Mouse (Mus musculus) cortical plate, adult 2 months (tissue): ENCODE results near the gene Kiss1r. TPM values are rescaled to one million over a fixed set of nuclear protein-coding genes. Genes with fewer than 3 reads are reported as not detected.

Experiments
- H3K27ac ChIP-seq: fragments of 200-500 bp; 2 replicates; pipeline ENCODE4 v1.5.1; 2012; ENCODE audit warnings: low read length, control low read depth, inconsistent platforms; ENCODE audit not compliant: insufficient read depth
- H3K4me1 ChIP-seq: fragments of 200-500 bp; 2 replicates; pipeline ENCODE4 v1.6.1; 2011; ENCODE audit warnings: low read length; ENCODE audit not compliant: control insufficient read depth, insufficient read depth
- H3K4me3 ChIP-seq: fragments of 200-500 bp; 2 replicates; pipeline ENCODE4 v1.5.1; 2011; ENCODE audit warnings: mild to moderate bottlenecking, low read length, control low read depth; ENCODE audit not compliant: insufficient read depth
- CTCF ChIP-seq: fragments of 200-500 bp; IDR thresholded peaks from 2 replicates; pipeline ENCODE4 v1.5.1; 2011; ENCODE audit warnings: mild to moderate bottlenecking, control low read depth, low read length; ENCODE audit not compliant: insufficient read depth; ENCODE audit errors: extremely low read depth
- POLR2A ChIP-seq: fragments of 200-500 bp; IDR thresholded peaks from 2 replicates; pipeline ENCODE4 v1.6.1; 2011; ENCODE audit warnings: mild to moderate bottlenecking, low read length, control low read depth; ENCODE audit not compliant: insufficient read depth; ENCODE audit errors: extremely low read depth
- polyA plus RNA-seq: library from polyadenylated mRNA; depleted of rRNA; stranded (reverse); fragments of >200 nt; gene quantifications from 2 replicates; pipeline ENCODE4 v1.2.3, GENCODE M21; 2012; rRNA removed

Gene Kiss1r
- 12.1 and 12.5 TPM in 2 replicates for polyA plus RNA-seq

GRCm38 (mm10) chr10:79916808-79917531 is at the start of gene Kiss1r:
Kiss1r (plus strand) TSS chr10:79916971.
- H3K27ac ChIP-seq, result peak within 1 kb of the TSS; percentile 94
- peaks cover 5% of the 10 kb centered on the region for H3K4me1 ChIP-seq
- H3K4me3 ChIP-seq, result peak within 1 kb of the TSS; percentile 95
- TF ChIP-seq POLR2A (peak; percentile 79), CTCF (no peak)

- Histone ChIP-seq H3K27ac (no peak overlapping the region), H3K4me3 (no peak overlapping the region), H3K4me1 (no peaks in the 10 kb centered on the region)
- TF ChIP-seq POLR2A, result no peak
- TF ChIP-seq CTCF, result no peak
Measured at GRCm38 (mm10) chr10:79871845-79872244, 44.9 kb upstream of the Kiss1r start.

- Histone ChIP-seq H3K27ac (no peak overlapping the region), H3K4me3 (peak overlapping the region; percentile 86; the same call in 1 of the 2 replicates), H3K4me1 (no peaks in the 10 kb centered on the region)
- TF ChIP-seq CTCF (no peak), POLR2A (no peak)
Measured at GRCm38 (mm10) chr10:79872862-79873261, 43.9 kb upstream of the Kiss1r start.

- Histone ChIP-seq H3K4me3 (peak overlapping the region; percentile 86), H3K4me1 (no peaks in the 10 kb centered on the region), H3K27ac (no peak overlapping the region)
- TF ChIP-seq CTCF, result no peak
- TF ChIP-seq POLR2A, result no peak
Measured at GRCm38 (mm10) chr10:79873313-79873712, 43.5 kb upstream of the Kiss1r start.

GRCm38 (mm10) chr10:79873715-79874289 is 43.0 kb upstream of the Kiss1r start:
- Histone ChIP-seq H3K4me1 (no peaks in the 10 kb centered on the region), H3K4me3 (peak overlapping the region; percentile 86), H3K27ac (peak overlapping the region; percentile 55)
- TF ChIP-seq POLR2A (no peak), CTCF (no peak)

- peak within 1 kb of the TSS; percentile 55 for H3K27ac ChIP-seq
Measured at GRCm38 (mm10) chr10:79874290-79874862, 42.4 kb upstream of the Kiss1r start, which contains the start of the genes Prtn3 and Plppr3. Prtn3 (plus strand) TSS chr10:79874476. Plppr3 (minus strand) TSS chr10:79874634.

GRCm38 (mm10) chr10:79877174-79877573 is 39.6 kb upstream of the Kiss1r start:
- H3K4me3 ChIP-seq, result no peak overlapping the region
- no peak for TF ChIP-seq POLR2A
- no peak for TF ChIP-seq CTCF
- no peaks in the 10 kb centered on the region for H3K4me1 ChIP-seq
- no peak overlapping the region for H3K27ac ChIP-seq

More at GRCm38 (mm10) chr10:79874290-79874862, 42.4 kb upstream of the Kiss1r start, which contains the start of the genes Prtn3 and Plppr3:
- Histone ChIP-seq H3K4me1 (no peaks in the 10 kb centered on the region), H3K4me3 (peak within 1 kb of the TSS; percentile 86)
- TF ChIP-seq POLR2A, result no peak
- TF ChIP-seq CTCF, result no peak

GRCm38 (mm10) chr10:79877757-79878156 is 39.0 kb upstream of the Kiss1r start:
- H3K4me1 ChIP-seq, result no peaks in the 10 kb centered on the region
- H3K4me3 ChIP-seq, result no peak overlapping the region
- no peak for TF ChIP-seq POLR2A
- TF ChIP-seq CTCF, result no peak
- no peak overlapping the region for H3K27ac ChIP-seq

- Histone ChIP-seq H3K4me3 (no peak overlapping the region), H3K27ac (no peak overlapping the region), H3K4me1 (no peaks in the 10 kb centered on the region)
- no peak for TF ChIP-seq CTCF
- no peak for TF ChIP-seq POLR2A
Measured at GRCm38 (mm10) chr10:79879527-79879926, 37.2 kb upstream of the Kiss1r start.

- no peak for TF ChIP-seq CTCF
- no peak for TF ChIP-seq POLR2A
- Histone ChIP-seq H3K27ac (no peak overlapping the region), H3K4me3 (no peak overlapping the region), H3K4me1 (no peaks in the 10 kb centered on the region)
Measured at GRCm38 (mm10) chr10:79880721-79881120, 36.0 kb upstream of the Kiss1r start.
